Mouse (Mus musculus) layer of hippocampus, adult 2 months (tissue): Measurements from ENCODE around the gene St8sia2. TPM values are rescaled to one million over a fixed set of nuclear protein-coding genes. Genes with fewer than 3 reads are reported as not detected.

Experiments
- DNase-seq, 2 experiments: peaks; one replicate each; pipeline ENCODE4 v3.0.0; 2022; ENCODE audit warnings: low spot score in 2 of 2
- H3K27ac ChIP-seq: fragments of 200-600 bp; 2 replicates; pipeline ENCODE4 v1.8.1; 2022
- H3K4me3 ChIP-seq: fragments of 200-600 bp; 2 replicates; pipeline ENCODE4 v1.8.1; 2022; ENCODE audit warnings: mild to moderate bottlenecking
- CTCF ChIP-seq: fragments of 200-600 bp; conservative IDR thresholded peaks from 2 replicates; pipeline ENCODE4 v1.8.1; 2022; ENCODE audit warnings: antibody characterized with exemption, mild to moderate bottlenecking, moderate library complexity
- total RNA-seq, 2 experiments: library from RNA; stranded (reverse); gene quantifications; 2 replicates each; pipeline ENCODE4 v1.2.3; 2021

Gene St8sia2
- total RNA-seq, 2 experiments from 2014 or later, result 1.3 to 1.8 TPM

GRCm38 (mm10) chr7:73941640-73942039 lies 71.8 kb downstream of the St8sia2 start:
- H3K4me3 ChIP-seq, result no peak overlapping the region
- no peak overlapping the region for H3K27ac ChIP-seq
- no peak for DNase-seq
- no peak for TF ChIP-seq CTCF

GRCm38 (mm10) chr7:73939236-73939635 lies 74.3 kb downstream of the St8sia2 start:
- no peak for TF ChIP-seq CTCF
- no peak for DNase-seq
- H3K4me3 ChIP-seq, result no peak overlapping the region
- no peak overlapping the region for H3K27ac ChIP-seq

GRCm38 (mm10) chr7:73938046-73938810 lies 75.3 kb downstream of the St8sia2 start:
- DNase-seq, result no peak
- TF ChIP-seq CTCF, result no peak
- Histone ChIP-seq H3K4me3 (no peak overlapping the region), H3K27ac (no peak overlapping the region)

GRCm38 (mm10) chr7:73936119-73936518 lies 77.4 kb downstream of the St8sia2 start:
- no peak overlapping the region for H3K4me3 ChIP-seq
- no peak overlapping the region for H3K27ac ChIP-seq
- TF ChIP-seq CTCF, result no peak
- no peak for DNase-seq

- no peak for TF ChIP-seq CTCF
- DNase-seq, result no peak
- no peak overlapping the region for H3K4me3 ChIP-seq
- H3K27ac ChIP-seq, result no peak overlapping the region
These were observed 77.8 kb downstream of the St8sia2 start for GRCm38 (mm10) chr7:73935703-73936102.

GRCm38 (mm10) chr7:73933036-73933435 lies 80.5 kb downstream of the St8sia2 start:
- no peak for DNase-seq
- no peak for TF ChIP-seq CTCF
- no peak overlapping the region for H3K27ac ChIP-seq

GRCm38 (mm10) chr7:73920921-73921485 lies 92.5 kb downstream of the St8sia2 start:
- no peak for TF ChIP-seq CTCF
- Histone ChIP-seq H3K27ac (no peak overlapping the region), H3K4me3 (no peak overlapping the region)
- DNase-seq, result no peak

More at GRCm38 (mm10) chr7:73933036-73933435, 80.5 kb downstream of the St8sia2 start:
- no peak overlapping the region for H3K4me3 ChIP-seq

- TF ChIP-seq CTCF, result no peak
- Histone ChIP-seq H3K27ac (no peak overlapping the region), H3K4me3 (peak overlapping the region; percentile 13; the same call in 1 of the 2 replicates)
- peak; percentile 80 to 93 for DNase-seq
These were observed 95.7 kb downstream of the St8sia2 start for GRCm38 (mm10) chr7:73917633-73918311.

GRCm38 (mm10) chr7:73911899-73912298 lies 101.6 kb downstream of the St8sia2 start:
- no peak for DNase-seq
- Histone ChIP-seq H3K27ac (no peak overlapping the region), H3K4me3 (no peak overlapping the region)
- no peak for TF ChIP-seq CTCF

GRCm38 (mm10) chr7:73910843-73911242 lies 102.6 kb downstream of the St8sia2 start:
- no peak overlapping the region for H3K4me3 ChIP-seq
- no peak for TF ChIP-seq CTCF
- H3K27ac ChIP-seq, result no peak overlapping the region
- no peak for DNase-seq

GRCm38 (mm10) chr7:73909432-73910205 lies 103.9 kb downstream of the St8sia2 start:
- no peak for DNase-seq
- no peak for TF ChIP-seq CTCF
- H3K27ac ChIP-seq, result no peak overlapping the region
- H3K4me3 ChIP-seq, result no peak overlapping the region

GRCm38 (mm10) chr7:73894506-73894905 lies 119.0 kb downstream of the St8sia2 start:
- Histone ChIP-seq H3K27ac (no peak overlapping the region), H3K4me3 (no peak overlapping the region)
- no peak for DNase-seq
- no peak for TF ChIP-seq CTCF

- H3K4me3 ChIP-seq, result no peak overlapping the region
- no peak for TF ChIP-seq CTCF
- no peak for DNase-seq
- no peak overlapping the region for H3K27ac ChIP-seq
These were observed 121.7 kb downstream of the St8sia2 start for GRCm38 (mm10) chr7:73891830-73892229.
